Mouse (Mus musculus): ENCODE measurements around the gene Tnnt2.

DNA sequence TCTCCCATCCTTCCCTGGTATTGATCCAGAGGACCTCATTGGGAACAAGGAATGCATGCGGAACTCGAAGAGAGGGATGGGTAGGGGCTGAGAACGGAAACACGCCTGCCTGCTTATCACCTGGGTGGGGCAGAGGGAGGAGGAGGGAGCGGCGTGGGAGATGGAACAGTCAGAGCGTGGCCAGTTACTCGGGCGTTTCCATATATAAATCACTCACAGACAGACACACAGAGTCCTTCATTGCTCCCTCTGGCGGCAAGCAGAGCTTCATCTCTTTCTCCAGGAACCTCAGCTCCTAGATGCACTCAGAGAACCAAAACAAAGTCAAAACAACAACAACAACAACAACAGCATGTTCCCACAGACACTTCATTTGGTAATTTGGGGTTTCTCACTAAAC is 47.4 kb upstream of the Tnnt2 start:
- TF ChIP-seq POLR2A (IDR thresholded peaks at IDR 0.05; ENCODE audit: extremely low read depth, insufficient read depth, low read length) (no peak), CTCF (IDR thresholded peaks at IDR 0.05; ENCODE audit: low read depth, low read length) (no peak)
